ENCODE assay signal across 8 mouse cellular contexts in genomic region chr7:131362269-131362614, GRCm38 (mm10). TPM values are rescaled to one million over a fixed set of nuclear protein-coding genes. Genes with fewer than 3 reads are reported as not detected.
A peak's percentile ranks its signal among the peaks of the same experiment; 100 is the strongest.
DNase-seq lines count a peak whose midpoint lies in the region; ATAC-seq and TF ChIP-seq lines count a peak whose summit lies in the region.

No protein-coding gene starts in this region.

- H3K27ac ChIP-seq in layer of hippocampus, adult 2 months: peak overlapping the region; percentile 96
- peak overlapping the region; percentile 77 for H3K27ac ChIP-seq in embryonic facial prominence, embryonic 11.5 days (replicated peaks; ENCODE audit: low read depth, low read length)
- H3K27ac ChIP-seq in intestine, embryonic 14.5 days (ENCODE audit: low read depth): peak overlapping the region; percentile 85

- TF ChIP-seq CTCF in layer of hippocampus, adult 2 months (conservative IDR thresholded peaks at IDR 0.05): no peak

- DNase-seq in layer of hippocampus, adult 2 months (ENCODE audit: low spot score in 2 of 2): no peak
- no peak for DNase-seq in layer of hippocampus, adult 18-20 months (ENCODE audit: low spot score in 2 of 2)
- no peak for DNase-seq in embryonic facial prominence, embryonic 11.5 days (ENCODE audit: low spot score)
- no peak for DNase-seq in intestine, embryonic 14.5 days (ENCODE audit: low spot score)
- DNase-seq in left cerebral cortex, adult 11 months (ENCODE audit: low spot score): no peak
- DNase-seq in left cerebral cortex, adult 18-20 months (ENCODE audit: low spot score in 2 of 2): no peak
- DNase-seq in spleen, adult 12 weeks (ENCODE audit: low spot score): no peak

- peak overlapping the region; percentile 82 for H3K9ac ChIP-seq in embryonic facial prominence, embryonic 11.5 days (replicated peaks; ENCODE audit: low read length)
- H3K9ac ChIP-seq in intestine, embryonic 14.5 days (ENCODE audit: low read length): peak overlapping the region; percentile 82

- H3K4me3 ChIP-seq in layer of hippocampus, adult 2 months: peak overlapping the region; percentile 77
- peak overlapping the region; percentile 74 for H3K4me3 ChIP-seq in embryonic facial prominence, embryonic 11.5 days (ENCODE audit: low read depth, low read length)
- peak overlapping the region; percentile 75 for H3K4me3 ChIP-seq in intestine, embryonic 14.5 days (ENCODE audit: low read depth, low read length)
- H3K4me3 ChIP-seq in myocyte: peak overlapping the region; percentile 70

- WGBS in embryonic facial prominence, embryonic 11.5 days: under 1% methylated on average over 29 of the region's 35 CpGs
- 0% methylated on average over 35 of the region's 35 CpGs for WGBS in intestine, embryonic 14.5 days

- TF ChIP-seq POLR2A in myocyte (IDR thresholded peaks at IDR 0.05; ENCODE audit: insufficient read length, low read depth): no peak

- H3K4me1 ChIP-seq in embryonic facial prominence, embryonic 11.5 days (ENCODE audit: control insufficient read depth, insufficient read depth, low read length): no peaks in the 10 kb centered on the region
- H3K4me1 ChIP-seq in intestine, embryonic 14.5 days (replicated peaks; ENCODE audit: control insufficient read depth, insufficient read depth, low read length): peaks cover 15% of the 10 kb centered on the region

- no peaks in the 10 kb centered on the region for H3K27me3 ChIP-seq in embryonic facial prominence, embryonic 11.5 days (ENCODE audit: control insufficient read depth, insufficient read depth, low read length)
- H3K27me3 ChIP-seq in intestine, embryonic 14.5 days (replicated peaks; ENCODE audit: control insufficient read depth, insufficient read depth, low read length): no peaks in the 10 kb centered on the region
- no peaks in the 10 kb centered on the region for H3K27me3 ChIP-seq in myocyte (ENCODE audit: control insufficient read depth, insufficient read depth, insufficient read length)

- H3ac ChIP-seq in myocyte (ENCODE audit: control insufficient read depth, insufficient read length): peak overlapping the region; percentile 57

- peak overlapping the region; percentile 59 for H3K4me2 ChIP-seq in embryonic facial prominence, embryonic 11.5 days (ENCODE audit: low read depth, low read length)
- H3K4me2 ChIP-seq in intestine, embryonic 14.5 days (ENCODE audit: low read length): peak overlapping the region; percentile 64
- peak overlapping the region; percentile 87 for H3K4me2 ChIP-seq in myocyte (ENCODE audit: low read depth)

- peak; percentile 84 for ATAC-seq in embryonic facial prominence, embryonic 11.5 days (replicated peaks; ENCODE audit: insufficient number of reproducible peaks, low FRiP score, low TSS enrichment, low read depth)
- ATAC-seq in intestine, embryonic 14.5 days (replicated peaks; ENCODE audit: low FRiP score, low TSS enrichment, low read depth): peak; percentile 78

- no peaks in the 10 kb centered on the region for H3K9me3 ChIP-seq in embryonic facial prominence, embryonic 11.5 days (replicated peaks; ENCODE audit: control insufficient read depth, low read length)
- no peaks in the 10 kb centered on the region for H3K9me3 ChIP-seq in intestine, embryonic 14.5 days (ENCODE audit: control insufficient read depth, low read length)

- H3K36me3 ChIP-seq in embryonic facial prominence, embryonic 11.5 days (replicated peaks; ENCODE audit: control insufficient read depth, insufficient read depth, low read depth, low read length): peaks cover 2% of the 10 kb centered on the region; the same call in 1 of the 2 replicates
- H3K36me3 ChIP-seq in intestine, embryonic 14.5 days (ENCODE audit: control insufficient read depth, insufficient read depth, low read length): peaks cover 29% of the 10 kb centered on the region
- H3K36me3 ChIP-seq in myocyte (ENCODE audit: control insufficient read depth, insufficient read depth): peaks cover 5% of the 10 kb centered on the region

- H3K79me2 ChIP-seq in myocyte (ENCODE audit: control insufficient read depth, insufficient read depth): peaks cover 16% of the 10 kb centered on the region

TF ChIP-seq in myocyte, 11 proteins besides CTCF, POLR2A, EP300 and RAD21:
- TF ChIP-seq POLR2AphosphoS2 (IDR thresholded peaks at IDR 0.05; ENCODE audit: insufficient read length, low read depth) (no peak), MYOD1 (IDR thresholded peaks at IDR 0.05; ENCODE audit: control insufficient read depth in 1 of 3, insufficient read length in 2 of 3, low read depth in 2 of 3) (no peak), MAX (IDR thresholded peaks at IDR 0.05; ENCODE audit: low read depth) (no peak), SRF (IDR thresholded peaks at IDR 0.05; ENCODE audit: control insufficient read depth, insufficient read length, low read depth) (no peak)

RNA-seq across cellular contexts. Expression of gene 2310057M21Rik, which starts 0.3 kb away (rescaled TPM):
- total RNA-seq in layer of hippocampus, adult 2 months (2021): 10 to 100 TPM; 25.7 to 32.2 TPM
- 10 to 100 TPM; 32.4 to 33.3 TPM for total RNA-seq in layer of hippocampus, adult 18-20 months (2021)
- polyA plus RNA-seq in embryonic facial prominence, embryonic 11.5 days (2014; fragmentation: Nextera tagmentation; extraction: Ambion mirVana): 23.9 and 24.2 TPM in 2 replicates
- polyA plus RNA-seq in intestine, embryonic 14.5 days (2014; fragmentation: Nextera tagmentation; extraction: Ambion mirVana): 23.8 and 25.0 TPM in 2 replicates
- polyA plus RNA-seq in myocyte (2012; fragmentation: generic; extraction: Trizol): 9.7 TPM
- 10 to 100 TPM; 29.0 to 29.1 TPM for total RNA-seq in left cerebral cortex, adult 18-20 months (2021)

RNA-seq across cellular contexts. Expression of gene Pstk, which starts 8.7 kb away (rescaled TPM):
- total RNA-seq in layer of hippocampus, adult 2 months (2021): 10 to 100 TPM; 50.1 to 57.4 TPM
- 10 to 100 TPM; 47.4 to 48.0 TPM for total RNA-seq in layer of hippocampus, adult 18-20 months (2021)
- polyA plus RNA-seq in embryonic facial prominence, embryonic 11.5 days (2014; fragmentation: Nextera tagmentation; extraction: Ambion mirVana): 66.6 and 70.0 TPM in 2 replicates
- polyA plus RNA-seq in intestine, embryonic 14.5 days (2014; fragmentation: Nextera tagmentation; extraction: Ambion mirVana): 73.9 and 75.9 TPM in 2 replicates
- 19.6 TPM for polyA plus RNA-seq in myocyte (2012; fragmentation: generic; extraction: Trizol)
- 10 to 100 TPM; 45.6 to 57.6 TPM for total RNA-seq in left cerebral cortex, adult 18-20 months (2021)

RNA-seq across cellular contexts. Expression of gene Fam24a, which starts 28.6 kb away (rescaled TPM):
- not detected for total RNA-seq in layer of hippocampus, adult 2 months (2021)
- not detected for total RNA-seq in layer of hippocampus, adult 18-20 months (2021)
- not detected in 2 replicates for polyA plus RNA-seq in embryonic facial prominence, embryonic 11.5 days (2014; fragmentation: Nextera tagmentation; extraction: Ambion mirVana)
- polyA plus RNA-seq in intestine, embryonic 14.5 days (2014; fragmentation: Nextera tagmentation; extraction: Ambion mirVana): not detected in 2 replicates
- polyA plus RNA-seq in myocyte (2012; fragmentation: generic; extraction: Trizol): not detected
- total RNA-seq in left cerebral cortex, adult 18-20 months (2021): not detected

RNA-seq across cellular contexts. Expression of gene Fam24b, which starts 32.9 kb away (rescaled TPM):
- not detected for total RNA-seq in layer of hippocampus, adult 2 months (2021)
- under 1 TPM in 1 of 2 experiments, not detected in 1; 0.50 TPM for total RNA-seq in layer of hippocampus, adult 18-20 months (2021)
- not detected in 2 replicates for polyA plus RNA-seq in embryonic facial prominence, embryonic 11.5 days (2014; fragmentation: Nextera tagmentation; extraction: Ambion mirVana)
- 0.42 TPM in 1 of 2 replicates, not detected in the other for polyA plus RNA-seq in intestine, embryonic 14.5 days (2014; fragmentation: Nextera tagmentation; extraction: Ambion mirVana)
- polyA plus RNA-seq in myocyte (2012; fragmentation: generic; extraction: Trizol): not detected
- not detected for total RNA-seq in left cerebral cortex, adult 18-20 months (2021)

RNA-seq across cellular contexts. Expression of gene Cuzd1, which starts 40.1 kb away (rescaled TPM):
- total RNA-seq in layer of hippocampus, adult 2 months (2021): under 1 TPM in 1 of 2 experiments, not detected in 1; 0.15 TPM
- not detected for total RNA-seq in layer of hippocampus, adult 18-20 months (2021)
- not detected in 2 replicates for polyA plus RNA-seq in embryonic facial prominence, embryonic 11.5 days (2014; fragmentation: Nextera tagmentation; extraction: Ambion mirVana)
- not detected in 2 replicates for polyA plus RNA-seq in intestine, embryonic 14.5 days (2014; fragmentation: Nextera tagmentation; extraction: Ambion mirVana)
- not detected for polyA plus RNA-seq in myocyte (2012; fragmentation: generic; extraction: Trizol)
- total RNA-seq in left cerebral cortex, adult 18-20 months (2021): not detected
